Mouse (Mus musculus) layer of hippocampus, adult 2 months (tissue): Measurements from ENCODE around the gene Nudt16l1. TPM values are rescaled to one million over a fixed set of nuclear protein-coding genes. Genes with fewer than 3 reads are reported as not detected.

Source experiments
- DNase-seq, 2 experiments: peaks; one replicate each; pipeline ENCODE4 v3.0.0; 2022; ENCODE audit warnings: low spot score in 2 of 2
- H3K27ac ChIP-seq: fragments of 200-600 bp; 2 replicates; pipeline ENCODE4 v1.8.1; 2022
- H3K4me3 ChIP-seq: fragments of 200-600 bp; 2 replicates; pipeline ENCODE4 v1.8.1; 2022; ENCODE audit warnings: mild to moderate bottlenecking
- CTCF ChIP-seq: fragments of 200-600 bp; conservative IDR thresholded peaks from 2 replicates; pipeline ENCODE4 v1.8.1; 2022; ENCODE audit warnings: antibody characterized with exemption, mild to moderate bottlenecking, moderate library complexity
- long read RNA-seq, 2 experiments: library from polyadenylated mRNA; stranded (forward); transcript quantifications; one replicate each; pipeline ENCODE4 v2.0.0; 2021; ENCODE audit warnings: borderline mapping rate in 2 of 2
- total RNA-seq, 2 experiments: library from RNA; stranded (reverse); gene quantifications; 2 replicates each; pipeline ENCODE4 v1.2.3; 2021

Gene Nudt16l1
- 10 to 100 TPM; 79.1 to 79.6 TPM for total RNA-seq
- long read RNA-seq, experiment 1, transcript Nudt16l1-205 (3 exons, 1,618 nt) = major isoform, 47 of 60 reads
- long read RNA-seq, experiment 1, partial matches to known transcripts = 1 of 60 reads
- long read RNA-seq, experiment 1, other reads (novel, unspliced or antisense) = 6 of 60 reads
- long read RNA-seq, experiment 2, transcript Nudt16l1-205 (3 exons, 1,618 nt) = major isoform, 71 of 75 reads
- long read RNA-seq, experiment 2, partial matches to known transcripts = 0 of 75 reads
- long read RNA-seq, experiment 2, other reads (novel, unspliced or antisense) = 0 of 75 reads

- peak; percentile 24; the same call in 1 of the 2 replicates for TF ChIP-seq CTCF
- DNase-seq = no peak
- peak within 1 kb of the TSS; percentile 80 for H3K4me3 ChIP-seq
- peak within 1 kb of the TSS; percentile 96 for H3K27ac ChIP-seq
Observed at GRCm38 (mm10) chr16:4938461-4938860, at the start of gene Nudt16l1. TSS of gene Nudt16l1 (plus strand) at chr16:4938761.

DNA sequence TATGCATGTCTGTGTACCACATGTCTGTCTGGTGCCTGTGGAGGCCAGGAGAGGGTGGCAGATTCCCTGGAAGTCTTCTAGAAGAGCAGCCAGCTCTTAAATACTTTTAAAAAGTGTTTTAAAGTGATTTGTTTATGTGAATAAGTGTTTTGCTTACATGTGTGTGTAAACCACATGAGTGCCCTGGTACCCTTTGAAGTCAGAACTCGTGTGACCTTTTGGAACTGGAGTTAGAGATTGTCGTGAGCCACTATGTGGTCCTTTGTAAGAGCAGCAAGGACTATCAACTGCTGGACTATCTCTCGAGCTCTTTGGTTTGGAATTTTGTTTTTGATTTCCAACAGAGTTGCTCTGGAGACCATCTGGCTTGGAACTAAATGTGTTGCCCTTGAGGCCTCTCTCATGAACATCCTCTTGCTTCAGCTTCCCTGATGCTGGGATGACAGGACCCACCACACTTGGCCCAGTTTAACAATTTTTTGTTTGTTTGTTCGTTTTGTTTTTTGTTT, 48.3 kb upstream of the Nudt16l1 start:
- Histone ChIP-seq H3K27ac (peak overlapping the region; percentile 25; the same call in 1 of the 2 replicates), H3K4me3 (no peak overlapping the region)
- DNase-seq = no peak
- no peak for TF ChIP-seq CTCF

DNA sequence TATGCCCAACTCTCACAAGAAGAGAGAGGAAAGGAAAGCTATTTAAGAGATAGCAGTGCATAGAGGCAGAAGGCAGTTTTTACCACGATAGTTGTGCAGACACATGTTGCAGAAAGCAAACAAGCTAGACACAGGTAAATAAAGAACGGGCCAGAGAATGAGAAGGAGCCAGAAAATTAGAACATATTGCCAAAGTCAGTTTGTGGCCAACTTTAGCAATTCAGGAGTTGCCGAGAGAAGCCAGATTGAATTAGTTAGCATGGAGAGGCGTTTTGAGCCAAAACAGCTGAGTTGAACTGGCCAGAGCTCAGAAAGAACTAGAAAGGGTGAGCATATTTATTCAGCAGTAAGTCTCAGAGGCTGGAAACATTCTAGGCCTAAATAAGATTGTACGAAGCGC, 46.4 kb upstream of the Nudt16l1 start:
- TF ChIP-seq CTCF = no peak
- Histone ChIP-seq H3K4me3 (no peak overlapping the region), H3K27ac (no peak overlapping the region; the same call in 1 of the 2 replicates)
- no peak for DNase-seq

GRCm38 (mm10) chr16:4894201-4894908, 44.2 kb upstream of the Nudt16l1 start:
- no peak for TF ChIP-seq CTCF
- H3K4me3 ChIP-seq = no peak overlapping the region
- DNase-seq = no peak
- H3K27ac ChIP-seq = 0 out of 2 replicates have a peak overlapping the region, but pooled peaks have one; percentile 3

GRCm38 (mm10) chr16:4896249-4897027, 42.1 kb upstream of the Nudt16l1 start:
- Histone ChIP-seq H3K4me3 (no peak overlapping the region), H3K27ac (peak overlapping the region; percentile 18; the same call in 1 of the 2 replicates)
- TF ChIP-seq CTCF = no peak
- no peak for DNase-seq

- H3K27ac ChIP-seq = no peak overlapping the region
- TF ChIP-seq CTCF = peak; percentile 22; the same call in 1 of the 2 replicates
- no peak overlapping the region for H3K4me3 ChIP-seq
- no peak for DNase-seq
Observed at GRCm38 (mm10) chr16:4897146-4897730, 41.3 kb upstream of the Nudt16l1 start.

DNA sequence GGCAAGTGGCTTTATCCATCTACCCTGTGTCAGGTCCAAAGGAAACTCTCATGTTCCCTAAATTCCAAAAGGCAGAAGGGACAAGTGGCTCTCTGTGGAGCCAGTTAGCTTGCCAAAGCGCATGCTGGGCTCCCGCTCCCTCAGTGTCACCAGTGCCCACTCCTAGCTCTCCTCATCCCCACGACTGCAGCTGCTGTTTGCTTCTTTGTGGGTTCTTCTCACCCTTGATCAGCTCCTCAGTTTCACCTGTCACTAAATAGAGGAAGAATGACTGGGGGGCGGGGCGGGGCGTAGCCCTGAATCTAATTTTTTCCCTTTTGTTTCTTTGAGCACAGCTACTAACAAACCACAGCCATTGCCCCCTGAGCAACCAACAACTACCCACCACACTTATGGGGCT, 39.7 kb upstream of the Nudt16l1 start:
- no peak overlapping the region for H3K4me3 ChIP-seq
- TF ChIP-seq CTCF = no peak
- H3K27ac ChIP-seq = no peak overlapping the region
- DNase-seq = no peak

DNA sequence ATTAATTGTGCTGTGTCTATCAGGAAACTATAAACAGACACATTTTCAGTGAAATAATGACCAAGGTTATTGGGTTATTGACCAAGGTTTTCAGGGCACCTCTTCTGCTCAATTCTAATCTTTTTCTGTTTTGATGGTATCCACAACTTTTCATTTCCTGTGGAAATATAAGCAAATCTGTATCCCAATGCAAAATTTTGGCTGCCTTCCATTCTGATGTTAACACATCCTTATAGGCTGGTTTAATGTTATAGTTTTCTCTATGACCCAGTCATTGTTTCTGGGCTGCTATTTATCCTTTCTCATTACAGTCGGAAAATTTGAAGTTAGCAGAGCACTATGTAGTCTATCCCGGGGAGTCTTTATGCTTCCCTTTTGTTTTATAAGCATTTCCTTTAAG, 38.9 kb upstream of the Nudt16l1 start:
- no peak for DNase-seq
- Histone ChIP-seq H3K4me3 (no peak overlapping the region), H3K27ac (no peak overlapping the region)
- TF ChIP-seq CTCF = no peak

DNA sequence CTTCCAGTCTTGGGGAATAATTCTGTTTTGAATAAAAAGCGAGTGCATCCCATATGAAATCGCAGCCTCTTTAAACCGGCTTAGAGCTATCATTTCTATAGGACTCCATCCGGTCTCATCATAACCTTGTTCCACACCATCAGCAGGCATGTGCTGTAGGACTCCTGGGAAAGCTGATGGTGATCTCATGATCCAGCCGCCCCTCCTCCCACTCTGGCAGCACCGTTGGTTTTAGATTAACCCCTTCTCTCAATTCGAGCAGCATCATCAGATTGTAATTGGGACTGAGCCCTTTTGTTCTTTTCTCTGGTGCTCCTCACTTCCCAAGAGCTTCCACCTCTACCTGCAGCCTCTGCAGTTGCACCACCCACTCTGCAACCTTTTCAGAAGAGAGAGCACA, 37.4 kb upstream of the Nudt16l1 start:
- no peak for TF ChIP-seq CTCF
- H3K27ac ChIP-seq = no peak overlapping the region

DNA sequence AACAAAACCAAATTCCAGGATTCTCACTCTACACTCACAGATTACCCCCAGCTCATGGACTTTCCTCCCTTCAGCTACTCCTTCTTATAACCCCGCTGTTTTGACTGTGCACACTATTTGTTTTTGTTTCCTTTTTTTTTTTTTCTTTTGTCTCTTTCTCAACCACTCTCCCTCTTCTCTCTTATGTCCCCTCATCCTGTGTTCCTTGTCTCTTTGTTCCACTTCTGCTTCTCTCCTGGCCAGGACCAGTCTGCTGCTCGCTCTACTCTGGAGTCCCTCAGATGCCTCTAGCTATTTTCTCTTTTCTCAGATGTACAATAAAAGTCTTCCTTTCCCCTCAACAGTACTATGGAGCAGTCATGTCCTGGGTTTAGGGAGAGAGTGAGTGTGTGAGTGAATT, 36.2 kb upstream of the Nudt16l1 start:
- TF ChIP-seq CTCF = no peak
- no peak for DNase-seq
- no peak overlapping the region for H3K27ac ChIP-seq
- H3K4me3 ChIP-seq = no peak overlapping the region

More for the DNA sequence above, 37.4 kb upstream of the Nudt16l1 start:
- no peak overlapping the region for H3K4me3 ChIP-seq
- no peak for DNase-seq

DNA sequence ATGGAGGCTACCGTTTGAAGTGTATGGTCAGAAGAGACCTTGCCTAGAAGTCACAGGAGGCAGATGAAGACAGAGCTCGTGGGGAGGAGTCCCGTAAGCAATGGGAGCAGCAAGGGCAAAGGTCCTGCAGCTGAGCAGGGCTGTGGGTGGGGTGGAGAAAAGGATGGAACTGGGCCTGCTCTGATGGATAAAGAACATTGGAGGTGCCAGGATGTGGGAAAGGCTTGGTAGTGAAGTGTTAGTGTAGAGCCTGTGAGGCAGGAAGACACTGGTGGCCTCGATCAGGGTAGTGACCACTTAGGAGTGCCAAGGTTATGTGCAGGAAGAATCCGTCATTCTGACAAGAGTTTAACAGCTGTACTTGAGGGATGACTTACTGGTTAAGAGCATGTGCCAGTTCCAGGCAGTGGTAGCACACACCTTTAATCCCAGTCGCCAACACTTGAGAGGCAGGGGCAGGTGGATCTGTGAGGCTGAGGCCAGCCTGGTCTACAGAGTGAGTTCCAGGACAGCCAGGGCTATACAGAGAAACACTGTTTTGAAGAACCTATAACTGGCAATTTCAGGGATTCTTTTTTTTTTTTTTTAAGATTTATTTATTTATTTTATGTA, 35.0 kb upstream of the Nudt16l1 start:
- DNase-seq = no peak
- no peak overlapping the region for H3K4me3 ChIP-seq
- no peak for TF ChIP-seq CTCF
- no peak overlapping the region for H3K27ac ChIP-seq

GRCm38 (mm10) chr16:4904878-4905277, 33.7 kb upstream of the Nudt16l1 start:
- Histone ChIP-seq H3K27ac (no peak overlapping the region; the same call in 1 of the 2 replicates), H3K4me3 (no peak overlapping the region)
- no peak for TF ChIP-seq CTCF
- no peak for DNase-seq
